Comparison of ENCODE assay signal across 8 mouse cellular contexts in the genomic region with DNA sequence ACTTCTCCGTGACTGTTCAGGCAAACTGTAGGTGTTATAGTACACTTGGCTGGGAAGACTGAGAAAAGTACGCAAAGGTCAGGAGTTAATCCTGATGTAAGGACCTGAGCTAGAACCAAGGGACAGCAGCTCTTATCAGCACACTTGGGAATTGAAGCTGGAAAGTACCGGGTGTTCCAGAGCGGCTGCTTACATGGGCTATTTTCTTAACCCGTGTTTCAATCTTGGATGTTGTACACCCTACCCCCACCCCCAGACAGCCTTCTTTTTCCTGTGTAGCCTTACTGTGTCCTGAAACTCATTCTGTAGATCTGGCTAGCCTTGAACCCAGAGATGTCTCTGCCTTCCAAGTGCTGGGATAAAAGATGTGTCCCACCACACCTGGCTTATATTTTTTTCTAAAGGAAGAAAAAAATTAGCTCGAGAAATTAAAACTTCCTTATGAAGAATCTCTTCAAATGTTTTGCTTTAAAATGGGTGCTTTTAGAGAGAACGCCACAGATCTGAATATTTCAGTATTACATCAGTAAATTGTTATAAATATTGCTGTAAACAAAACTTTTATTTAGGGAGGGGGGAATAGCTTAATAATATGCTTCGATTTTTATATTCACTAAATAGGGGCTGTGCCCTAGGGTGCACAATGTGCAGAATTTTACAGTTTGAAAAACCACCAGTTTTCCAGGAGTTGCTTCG. TPM values are rescaled to one million over a fixed set of nuclear protein-coding genes. Genes with fewer than 3 reads are reported as not detected.
DNase-seq lines count a peak whose midpoint lies in the region; ATAC-seq and TF ChIP-seq lines count a peak whose summit lies in the region.

No protein-coding gene starts in this region.

- ATAC-seq in erythroblast, adult 5-6 weeks (replicated peaks; ENCODE audit: low FRiP score, poor library complexity, severe bottlenecking): no peak
- ATAC-seq in heart, postnatal 0 days (ENCODE audit: insufficient read depth, low read depth): no peak
- no peak for ATAC-seq in liver, postnatal 0 days

- H3K4me2 ChIP-seq in heart, postnatal 0 days (ENCODE audit: low read depth, low read length): peak overlapping the region; percentile 80
- peak overlapping the region; percentile 87 for H3K4me2 ChIP-seq in liver, postnatal 0 days (ENCODE audit: low read depth, low read length)

- no peaks in the 10 kb centered on the region for H3K9me3 ChIP-seq in erythroblast, embryonic 14.5 days (ENCODE audit: control insufficient read depth, low read length)
- no peaks in the 10 kb centered on the region for H3K9me3 ChIP-seq in heart, postnatal 0 days (replicated peaks; ENCODE audit: control insufficient read depth, low read length)
- no peaks in the 10 kb centered on the region for H3K9me3 ChIP-seq in liver, postnatal 0 days (ENCODE audit: low read length)

- TF ChIP-seq EP300 in heart, postnatal 0 days (IDR thresholded peaks at IDR 0.05; ENCODE audit: low read depth): no peak
- TF ChIP-seq EP300 in liver, postnatal 0 days (IDR thresholded peaks at IDR 0.05; ENCODE audit: low read depth): no peak

- peaks cover 27% of the 10 kb centered on the region for H3K4me1 ChIP-seq in erythroblast, embryonic 14.5 days (ENCODE audit: control insufficient read depth)
- H3K4me1 ChIP-seq in bone marrow macrophage, adult 2 months (ENCODE audit: control insufficient read depth, insufficient read depth, low read length): peaks cover 13% of the 10 kb centered on the region
- peaks cover 14% of the 10 kb centered on the region for H3K4me1 ChIP-seq in heart, postnatal 0 days (ENCODE audit: control insufficient read depth, insufficient read depth)
- peaks cover 11% of the 10 kb centered on the region for H3K4me1 ChIP-seq in liver, postnatal 0 days (ENCODE audit: insufficient read depth)

- peak overlapping the region; percentile 94 for H3K9ac ChIP-seq in heart, postnatal 0 days (replicated peaks; ENCODE audit: low read depth, low read length)
- peak overlapping the region; percentile 82 for H3K9ac ChIP-seq in liver, postnatal 0 days (replicated peaks)

- peak overlapping the region; percentile 100 for H3K4me3 ChIP-seq in erythroblast, embryonic 14.5 days (replicated peaks)
- H3K4me3 ChIP-seq in bone marrow macrophage, adult 2 months (ENCODE audit: insufficient read depth, low read length): peak overlapping the region; percentile 52
- H3K4me3 ChIP-seq in heart, postnatal 0 days (ENCODE audit: low read depth, low read length): peak overlapping the region; percentile 96
- peak overlapping the region; percentile 86 for H3K4me3 ChIP-seq in liver, postnatal 0 days (ENCODE audit: low read depth, low read length)

- H3K27ac ChIP-seq in bone marrow macrophage, adult 2 months (ENCODE audit: insufficient read depth, low read depth, low read length): peak overlapping the region; percentile 97
- peak overlapping the region; percentile 93 for H3K27ac ChIP-seq in heart, postnatal 0 days (ENCODE audit: low read depth)
- peak overlapping the region; percentile 98 for H3K27ac ChIP-seq in liver, postnatal 0 days (ENCODE audit: low read depth)

- H3K36me3 ChIP-seq in erythroblast, embryonic 14.5 days (ENCODE audit: control insufficient read depth): peaks cover 10% of the 10 kb centered on the region
- no peaks in the 10 kb centered on the region for H3K36me3 ChIP-seq in heart, postnatal 0 days (replicated peaks; ENCODE audit: control insufficient read depth, insufficient read depth, low read length)
- no peaks in the 10 kb centered on the region for H3K36me3 ChIP-seq in liver, postnatal 0 days (replicated peaks; ENCODE audit: insufficient read depth, low read length)

- no peaks in the 10 kb centered on the region for H3K27me3 ChIP-seq in erythroblast, embryonic 14.5 days (ENCODE audit: control insufficient read depth)
- H3K27me3 ChIP-seq in heart, postnatal 0 days (ENCODE audit: control insufficient read depth, insufficient read depth, low read length): no peaks in the 10 kb centered on the region
- no peaks in the 10 kb centered on the region for H3K27me3 ChIP-seq in liver, postnatal 0 days (ENCODE audit: insufficient read depth, low read length)

- peak; percentile 45 for DNase-seq in heart, postnatal 0 days (ENCODE audit: low spot score)
- DNase-seq in liver, postnatal 0 days: no peak
- no peak for DNase-seq in thymus, postnatal 10 days (ENCODE audit: low spot score in 2 of 2)
- DNase-seq in urinary bladder, postnatal 14 days (ENCODE audit: low spot score): no peak
- DNase-seq in gastrocnemius, postnatal 4 days (ENCODE audit: low spot score in 2 of 2): no peak

- no peak for TF ChIP-seq CTCF in bone marrow macrophage, adult 2 months (IDR thresholded peaks at IDR 0.05; ENCODE audit: low read depth, low read length)
- TF ChIP-seq CTCF in heart, postnatal 0 days (IDR thresholded peaks at IDR 0.05; ENCODE audit: low read depth): no peak
- no peak for TF ChIP-seq CTCF in liver, postnatal 0 days (IDR thresholded peaks at IDR 0.05; ENCODE audit: low read depth)

- 39% methylated on average over 9 of the region's 9 CpGs for WGBS in heart, postnatal 0 days
- WGBS in liver, postnatal 0 days (ENCODE audit: insufficient replicate concordance): 59% methylated on average over 9 of the region's 9 CpGs

- no peak for TF ChIP-seq POLR2A in bone marrow macrophage, adult 2 months (IDR thresholded peaks at IDR 0.05; ENCODE audit: borderline replicate concordance, low read depth, low read length)

RNA-seq across cellular contexts. Expression of gene Psma6, which starts 13.7 kb away (rescaled TPM):
- 1.2 and 1.9 TPM in 2 replicates for polyA plus RNA-seq in erythroblast, embryonic 14.5 days (2012)
- 66.3 and 98.4 TPM in 2 replicates for total RNA-seq in erythroblast, adult 5-6 weeks (2015; ENCODE audit: low replicate concordance)
- 99.5 and 111 TPM in 2 replicates for total RNA-seq in erythroblast, adult 5-6 weeks (2017; ENCODE audit: low replicate concordance)
- 140 and 150 TPM in 2 replicates for polyA plus RNA-seq in bone marrow macrophage, adult 2 months (2012; ENCODE audit: insufficient read depth, insufficient read length, missing spikeins)
- 75.8 and 110 TPM in 2 replicates for total RNA-seq in heart, postnatal 0 days (2014; rRNA removed; ENCODE audit: low replicate concordance)
- polyA plus RNA-seq in heart, postnatal 0 days (2015; fragmentation: Nextera tagmentation; extraction: Ambion mirVana): 383 TPM in 2 replicates
- 177 and 184 TPM in 2 replicates for polyA plus RNA-seq in liver, postnatal 0 days (2015; fragmentation: Nextera tagmentation; extraction: Ambion mirVana)
- total RNA-seq in gastrocnemius, postnatal 4 days (2021): 100 to 1,000 TPM; 240 to 247 TPM

Comparison
In these comparisons a context has a peak if more than half of its experiments do, and no peak if none do; other contexts are left out.
1. RNA of gene Psma6, which starts 13.7 kb away (polyA plus RNA-seq): 383 TPM in heart, postnatal 0 days, 177 to 184 TPM in liver, postnatal 0 days and 140 to 150 TPM in bone marrow macrophage, adult 2 months; 1.2 to 1.9 TPM in erythroblast, embryonic 14.5 days; every median in the first group is over 10 times any median in the second.
2. Peak in every context shown above with its lines, with median percentiles within 50 percentile points of each other: H3K4me3 ChIP-seq and H3K27ac ChIP-seq.